Mouse (Mus musculus) erythroid progenitor cell, adult 5-6 weeks (primary cell): ENCODE measurements around the gene Mindy1. TPM values are rescaled to one million over a fixed set of nuclear protein-coding genes. Genes with fewer than 3 reads are reported as not detected.

Experiments
- ATAC-seq: replicated peaks from 2 replicates; pipeline ENCODE4 v1.8.0; 2016; ENCODE audit warnings: moderate number of reproducible peaks, mild to moderate bottlenecking, moderate TSS enrichment, inconsistent platforms; ENCODE audit not compliant: poor library complexity, low FRiP score, severe bottlenecking
- total RNA-seq, 2 experiments: library from RNA; stranded (forward) in 1 of 2; stranded (reverse) in 1 of 2; fragments of 150-400 nt in 1 of 2; fragments of 186-747, 209-891 nt in 1 of 2; gene quantifications; 2 replicates each; pipeline versions ENCODE4 v1.2.3 to v1.2.4; 2015 to 2017; ENCODE audit warnings: low replicate concordance in 2 of 2

Gene Mindy1
- total RNA-seq (2015; ENCODE audit: low replicate concordance), result 27.8 and 38.6 TPM in 2 replicates
- 19.0 and 36.1 TPM in 2 replicates for total RNA-seq (2017; ENCODE audit: low replicate concordance)

GRCm38 (mm10) chr3:95281216-95282126, at the start of gene Mindy1, which contains the start of gene Prune1:
Gene Mindy1, plus strand, starts transcription at chr3:95281345.
Gene Prune1, minus strand, starts transcription at chr3:95282076.
- ATAC-seq, result peak; percentile 78

- ATAC-seq, result no peak
Observed at GRCm38 (mm10) chr3:95232771-95233170, 48.4 kb upstream of the Mindy1 start.

- no peak for ATAC-seq
Observed at GRCm38 (mm10) chr3:95233303-95233980, 47.7 kb upstream of the Mindy1 start.

- no peak for ATAC-seq
Observed at GRCm38 (mm10) chr3:95235386-95236301, 45.5 kb upstream of the Mindy1 start.

DNA sequence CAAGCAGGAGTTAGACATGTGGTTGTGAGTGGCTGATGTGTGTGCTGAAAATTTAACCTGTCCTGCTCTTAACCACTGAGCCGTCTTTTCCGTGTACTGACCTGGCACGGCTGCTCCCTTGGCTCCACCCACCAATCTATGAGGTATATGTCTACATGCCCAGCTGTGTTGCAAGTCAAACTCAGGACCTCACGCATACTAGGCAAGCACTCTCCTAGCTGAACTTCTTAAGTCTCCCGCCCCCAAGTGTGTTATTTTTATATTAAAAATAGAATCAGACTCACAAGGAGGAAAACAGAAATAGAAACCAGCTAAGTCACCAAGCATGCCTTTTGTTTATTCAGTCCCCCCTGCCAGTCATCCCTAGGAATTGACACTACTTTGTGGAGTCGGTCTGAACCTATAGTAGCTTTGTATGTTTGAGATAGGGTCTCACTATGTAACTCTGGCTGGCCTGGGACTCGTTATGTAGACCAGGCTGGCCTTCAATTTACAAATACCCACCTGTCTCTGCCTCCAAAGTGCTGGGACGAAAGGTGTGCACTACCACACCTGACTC, 43.5 kb upstream of the Mindy1 start:
- ATAC-seq, result no peak

DNA sequence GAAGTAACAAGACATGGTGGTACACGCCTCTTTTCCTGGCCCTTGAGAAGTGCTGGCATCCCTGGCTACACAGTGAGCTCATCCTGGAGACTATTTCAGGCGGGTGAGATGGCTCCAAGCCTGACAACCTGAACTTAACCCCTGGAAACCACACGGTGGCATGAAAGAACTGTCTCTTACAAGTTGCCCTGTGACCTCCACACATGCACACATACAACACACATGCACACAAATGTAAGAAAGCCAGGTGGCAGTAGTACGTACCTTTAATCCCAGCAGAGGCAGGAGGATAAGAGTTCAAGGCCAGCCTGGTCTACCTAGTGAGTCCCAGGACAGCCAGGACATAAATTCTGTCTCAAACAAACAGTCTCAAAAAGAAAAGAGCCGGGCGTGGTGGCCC, 42.1 kb upstream of the Mindy1 start:
- no peak for ATAC-seq

GRCm38 (mm10) chr3:95239971-95240370, 41.2 kb upstream of the Mindy1 start:
- ATAC-seq, result no peak

GRCm38 (mm10) chr3:95240900-95241299, 40.2 kb upstream of the Mindy1 start:
- no peak for ATAC-seq

DNA sequence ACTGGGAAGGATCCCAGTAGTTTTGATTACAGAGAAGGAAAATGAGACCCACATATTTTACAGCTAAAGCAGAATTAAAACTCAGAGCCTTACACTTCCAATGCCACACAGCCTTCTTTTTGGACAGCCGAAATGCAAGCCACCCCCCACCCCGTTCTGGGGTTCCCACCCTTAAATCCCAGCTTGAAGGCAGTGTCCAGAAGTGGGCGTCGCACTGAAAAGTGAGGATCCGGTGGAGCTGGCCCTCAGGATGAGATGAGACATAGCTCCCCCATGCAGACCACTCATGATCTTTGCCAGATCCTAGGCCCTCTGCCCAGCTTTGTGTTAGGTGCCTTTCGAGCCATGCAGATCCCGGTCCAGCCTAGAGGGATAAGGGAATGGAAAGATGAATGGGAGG, 39.6 kb upstream of the Mindy1 start, which contains the start of gene Gm128:
TSS of gene Gm128 (minus strand) at position 101 of the 400 bp plus-strand sequence.
- no peak for ATAC-seq

DNA sequence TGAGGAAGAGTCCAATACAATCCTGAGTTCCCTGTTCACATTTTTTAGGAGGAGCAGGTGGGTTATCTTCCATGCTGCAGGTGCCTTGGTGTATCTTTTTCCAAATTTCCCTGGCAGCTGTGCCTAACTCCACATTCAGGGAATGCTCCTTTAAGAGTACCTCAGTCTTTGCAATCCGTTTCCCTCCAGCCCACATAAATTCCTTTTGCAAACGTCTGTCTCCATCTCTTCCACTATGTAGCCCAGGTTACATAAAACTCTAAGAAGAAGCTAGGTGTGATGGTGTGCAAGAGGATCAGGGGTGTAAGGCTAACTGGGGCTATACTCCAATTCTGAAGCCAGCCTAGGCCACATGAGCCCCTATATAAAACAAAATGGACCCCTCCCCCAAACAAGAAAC, 38.1 kb upstream of the Mindy1 start:
- ATAC-seq, result no peak

GRCm38 (mm10) chr3:95246465-95247231, 34.5 kb upstream of the Mindy1 start:
- ATAC-seq, result peak; percentile 88

DNA sequence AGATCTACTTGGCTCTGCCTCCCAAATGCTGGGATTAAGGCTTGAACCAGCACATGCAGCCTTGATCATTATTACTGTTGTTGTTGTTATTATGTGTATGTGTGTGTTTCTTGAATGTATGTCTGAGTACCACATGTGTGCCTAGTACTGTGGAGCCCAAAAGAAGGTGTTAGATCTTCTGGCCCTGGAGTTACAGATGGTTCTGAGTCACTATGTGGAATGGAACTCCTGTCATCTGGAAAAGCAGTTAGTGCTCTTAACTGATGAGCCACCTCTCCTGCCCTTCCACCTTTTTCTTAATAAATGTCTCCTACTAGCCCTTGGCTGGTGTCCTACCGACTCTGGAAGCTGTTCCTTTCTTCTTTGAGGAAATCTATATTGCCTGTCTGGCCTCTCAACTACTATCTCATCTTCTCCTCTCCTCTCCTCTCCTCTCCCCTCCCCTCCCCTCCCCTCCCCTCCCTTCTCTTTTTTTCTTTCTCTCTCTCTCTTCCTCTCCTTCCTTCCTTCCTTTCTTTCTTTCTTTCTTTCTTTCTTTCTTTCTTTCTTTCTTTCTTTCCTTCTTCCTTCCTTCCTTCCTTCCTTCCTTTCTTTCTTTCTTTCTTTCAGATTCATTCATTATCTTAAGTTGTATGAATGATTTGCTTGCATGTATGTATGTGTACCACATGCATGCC, 33.3 kb upstream of the Mindy1 start:
- no peak for ATAC-seq

DNA sequence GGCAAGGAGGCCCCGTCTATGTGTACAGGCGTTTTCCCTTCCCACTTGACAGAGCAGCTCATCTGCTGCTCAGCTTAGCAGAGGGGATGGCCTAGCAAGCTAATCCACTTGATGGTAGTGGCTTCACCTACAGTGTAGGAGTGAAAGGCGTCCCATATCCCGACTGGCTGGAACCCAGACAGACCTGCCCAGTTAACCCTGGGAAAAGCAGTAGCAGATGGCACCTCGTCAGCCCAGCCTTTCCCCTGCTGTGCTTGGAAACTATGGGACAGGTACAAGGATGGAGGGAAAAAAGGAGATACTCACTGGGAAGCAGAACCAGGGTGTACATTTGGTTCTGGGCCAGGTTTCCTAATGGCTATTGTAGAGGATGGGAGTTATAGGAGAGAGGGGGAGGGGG, 30.8 kb upstream of the Mindy1 start:
- no peak for ATAC-seq

DNA sequence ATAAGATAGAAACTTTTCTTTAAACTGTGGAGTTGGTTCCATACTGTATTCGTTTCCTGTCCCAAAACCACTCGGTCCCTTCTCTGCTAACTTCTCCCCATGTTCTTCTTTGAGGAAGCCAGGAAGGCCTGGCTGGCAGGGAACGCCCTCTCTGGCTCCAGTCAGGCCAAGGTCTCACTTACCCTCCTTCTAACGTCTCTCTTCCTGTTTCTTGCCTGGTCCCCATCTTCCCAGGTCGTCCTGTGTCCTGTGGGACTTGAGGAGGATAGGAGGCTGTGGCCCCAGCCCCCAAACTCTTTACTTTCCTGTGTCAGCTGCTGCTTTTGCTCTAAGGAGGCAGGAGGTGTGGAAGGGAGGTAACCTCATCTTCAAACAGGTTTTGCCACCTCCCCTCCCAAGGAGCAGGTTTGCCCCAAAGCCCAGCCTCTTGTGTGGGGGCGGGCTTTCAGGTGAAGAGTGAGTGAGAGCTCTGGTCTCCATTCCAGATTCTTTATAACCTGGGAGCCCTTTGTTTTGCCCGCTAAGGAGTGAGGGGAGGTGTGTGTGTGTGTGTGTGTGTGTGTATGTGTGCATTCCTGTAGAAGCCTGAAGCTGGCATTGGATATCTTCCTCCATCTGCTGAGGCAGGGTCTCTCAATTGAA, 30.2 kb upstream of the Mindy1 start, which contains the start of gene Bnipl:
TSS of gene Bnipl (minus strand) at position 411 of the 642 bp plus-strand sequence.
- no peak for ATAC-seq

DNA sequence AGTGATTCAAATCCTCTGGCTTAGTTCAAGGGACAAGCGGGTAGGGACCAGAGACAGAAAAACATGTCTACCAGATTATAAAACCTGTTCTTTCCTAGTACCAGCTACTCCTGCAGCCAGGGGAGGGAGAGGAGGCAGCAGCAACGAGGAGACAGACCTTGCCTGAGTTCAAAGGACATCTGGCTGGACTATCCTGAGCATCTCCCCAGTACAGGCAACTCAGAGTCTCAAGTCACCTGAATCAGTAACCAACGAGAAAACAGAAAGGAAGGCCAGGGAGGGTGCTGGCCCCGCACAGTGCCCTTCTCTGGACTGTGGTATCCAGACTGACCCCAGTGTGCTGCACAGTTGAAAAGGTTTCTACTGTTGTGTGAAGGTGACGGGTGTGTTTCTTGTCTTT, 24.2 kb upstream of the Mindy1 start:
- no peak for ATAC-seq

GRCm38 (mm10) chr3:95261975-95262374, 19.2 kb upstream of the Mindy1 start:
- ATAC-seq, result no peak

GRCm38 (mm10) chr3:95263089-95263739, 17.9 kb upstream of the Mindy1 start:
- ATAC-seq, result peak; percentile 89
